Mouse (Mus musculus): Measurements from ENCODE around the gene Sod1. TPM values are rescaled to one million over a fixed set of nuclear protein-coding genes. Genes with fewer than 3 reads are reported as not detected.

Gene Sod1
- total and polyA plus RNA-seq, 3 experiments = 532 to 1,226 (median 634) TPM

DNA sequence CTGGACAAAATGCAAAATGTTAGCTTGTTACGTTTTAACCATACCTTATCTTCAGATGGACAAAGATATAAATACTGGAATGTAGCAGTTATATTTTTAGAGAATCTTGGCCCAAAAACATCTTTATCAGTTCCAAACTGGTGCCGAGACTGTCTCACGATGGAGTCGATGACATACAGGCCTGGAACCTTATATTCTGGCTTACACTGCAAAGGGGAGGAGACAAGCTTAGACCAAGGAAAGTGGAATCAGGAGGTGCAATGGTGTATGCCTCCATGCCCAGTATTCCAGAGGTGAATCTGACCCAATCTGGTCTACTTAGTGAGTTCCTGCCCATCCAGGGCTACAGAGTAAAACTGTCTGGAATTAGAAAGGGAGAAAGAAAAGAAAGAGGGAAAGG, 39.5 kb downstream of the Sod1 start:
- H3K27ac ChIP-seq (ENCODE audit: insufficient read depth, low read depth) = no peak overlapping the region
- in situ Hi-C loops (cut with MboI; ENCODE audit: low pct_ligation_motif_present, low pct_unique_long_range_greater_than_20kb, low sequenced_read_pairs) (no loop called here), dilution Hi-C loops (cut with MboI; ENCODE audit: extremely low pct_ligation_motif_present, extremely low pct_unique_long_range_greater_than_20kb, low sequenced_read_pairs) (no loop called here)
- TF ChIP-seq HCFC1 (IDR thresholded peaks at IDR 0.05; ENCODE audit: low read depth, low read length) (no peak), TBP (conservative IDR thresholded peaks at IDR 0.05; ENCODE audit: low read depth, low read length) (no peak), E2F4 (IDR thresholded peaks at IDR 0.05; ENCODE audit: insufficient replicate concordance, low read depth, low read length) (no peak), CHD1 (IDR thresholded peaks at IDR 0.05; ENCODE audit: low read depth, low read length) (no peak)
- H3K4me3 ChIP-seq (replicated peaks in 1 of 3; ENCODE audit: low read depth in 2 of 3, low read length in 2 of 3, poor library complexity in 1 of 3) = no peak overlapping the region
- DNase-seq (ENCODE audit: extremely low read depth) = no peak
- H3K36me3 ChIP-seq (replicated peaks in 1 of 2; ENCODE audit: control insufficient read depth in 1 of 2, insufficient read depth in 1 of 2, low read length in 1 of 2) = peaks cover 42 to 79% of the 10 kb centered on the region in 2 experiments
- no peak overlapping the region for H3K9ac ChIP-seq (ENCODE audit: insufficient read depth, low read depth)
- H3K4me1 ChIP-seq (ENCODE audit: control insufficient read depth in 1 of 2, insufficient read depth in 2 of 2) = peaks cover 2 to 12% of the 10 kb centered on the region in 2 experiments
- peaks cover 9% of the 10 kb centered on the region for H3K79me2 ChIP-seq (replicated peaks; ENCODE audit: control insufficient read depth, extremely low read depth, insufficient read depth, poor library complexity, severe bottlenecking)
- no peaks in the 10 kb centered on the region for H3K27me3 ChIP-seq (replicated peaks)
- no peak overlapping the region for H3K4me2 ChIP-seq (ENCODE audit: insufficient read depth, low read depth, poor library complexity, severe bottlenecking)
- no peaks in the 10 kb centered on the region for H3K9me3 ChIP-seq (replicated peaks; ENCODE audit: low read length)

DNA sequence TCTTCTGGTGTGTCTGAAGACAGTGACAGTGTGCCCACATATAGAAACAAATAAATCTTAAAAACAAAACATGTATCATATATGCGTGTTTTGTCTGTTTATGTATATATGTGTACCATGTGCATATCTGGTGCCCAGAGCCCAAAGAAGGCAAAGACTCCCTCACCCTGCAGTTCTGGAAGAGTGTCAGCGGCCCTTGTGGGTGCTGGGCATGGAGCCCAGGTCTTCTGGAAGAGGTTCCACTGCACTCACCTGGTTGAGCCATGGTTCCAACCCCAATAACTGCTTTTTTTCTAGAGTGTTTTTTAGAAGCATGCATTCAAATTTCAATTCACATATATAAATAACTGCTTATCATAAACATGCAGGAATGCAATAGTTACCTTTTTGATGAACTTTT, 41.2 kb downstream of the Sod1 start:
- Histone ChIP-seq H3K27ac (ENCODE audit: insufficient read depth, low read depth) (no peak overlapping the region), H3K4me2 (ENCODE audit: insufficient read depth, low read depth, poor library complexity, severe bottlenecking) (no peak overlapping the region), H3K36me3 (replicated peaks in 1 of 2; ENCODE audit: control insufficient read depth in 1 of 2, insufficient read depth in 1 of 2, low read length in 1 of 2) (peaks cover 33 to 76% of the 10 kb centered on the region in 2 experiments), H3K9me3 (replicated peaks; ENCODE audit: low read length) (no peaks in the 10 kb centered on the region), H3K4me3 (replicated peaks in 1 of 3; ENCODE audit: low read depth in 2 of 3, low read length in 2 of 3, poor library complexity in 1 of 3) (no peak overlapping the region), H3K4me1 (ENCODE audit: control insufficient read depth in 1 of 2, insufficient read depth in 2 of 2) (peaks cover 2 to 21% of the 10 kb centered on the region in 2 experiments), H3K79me2 (replicated peaks; ENCODE audit: control insufficient read depth, extremely low read depth, insufficient read depth, poor library complexity, severe bottlenecking) (peaks cover 22% of the 10 kb centered on the region), H3K9ac (ENCODE audit: insufficient read depth, low read depth) (no peak overlapping the region), H3K27me3 (replicated peaks) (no peaks in the 10 kb centered on the region)
- in situ Hi-C loops (cut with MboI; ENCODE audit: low pct_ligation_motif_present, low pct_unique_long_range_greater_than_20kb, low sequenced_read_pairs) (no loop called here), dilution Hi-C loops (cut with MboI; ENCODE audit: extremely low pct_ligation_motif_present, extremely low pct_unique_long_range_greater_than_20kb, low sequenced_read_pairs) (no loop called here)
- TF ChIP-seq JUN (IDR thresholded peaks at IDR 0.05; ENCODE audit: insufficient read depth, low read depth, low read length) (no peak), JUND (conservative IDR thresholded peaks at IDR 0.05; ENCODE audit: low read depth, low read length) (no peak), UBTF (IDR thresholded peaks at IDR 0.05; ENCODE audit: low read depth, low read length) (no peak), HCFC1 (IDR thresholded peaks at IDR 0.05; ENCODE audit: low read depth, low read length) (no peak), E2F4 (IDR thresholded peaks at IDR 0.05; ENCODE audit: insufficient replicate concordance, low read depth, low read length) (no peak), MAX (IDR thresholded peaks at IDR 0.05; ENCODE audit: low read length) (no peak), TCF12 (IDR thresholded peaks at IDR 0.05; ENCODE audit: low read depth, low read length) (no peak), CHD2 (IDR thresholded peaks at IDR 0.05; ENCODE audit: low read length) (no peak), MYC (IDR thresholded peaks at IDR 0.05; ENCODE audit: low read depth, low read length) (no peak), MAZ (IDR thresholded peaks at IDR 0.05; ENCODE audit: low read depth, low read length) (no peak), POLR2A (IDR thresholded peaks at IDR 0.05; ENCODE audit: low read depth, low read length) (no peak), ZMIZ1 (IDR thresholded peaks at IDR 0.05; ENCODE audit: low read depth, low read length) (no peak)
- DNase-seq (ENCODE audit: extremely low read depth) = no peak

DNA sequence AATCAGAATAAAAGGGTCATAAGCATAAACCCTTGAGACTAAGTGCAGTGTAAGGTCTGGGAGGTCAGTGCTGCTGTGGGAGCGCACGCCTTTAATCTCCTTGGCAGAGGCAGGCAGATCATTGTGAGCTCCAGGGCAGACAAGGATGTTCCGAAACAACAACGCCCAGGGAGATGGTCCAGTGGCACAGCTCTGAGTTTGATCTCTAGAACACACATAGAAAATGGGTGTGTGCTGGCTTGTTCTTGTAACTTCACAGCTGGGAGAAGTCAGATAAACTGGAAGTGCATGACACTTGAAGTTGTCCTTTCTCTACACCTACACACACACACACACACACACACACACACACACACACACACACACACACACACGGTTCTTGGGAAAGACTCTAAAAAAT, 43.5 kb downstream of the Sod1 start:
- TF ChIP-seq POLR2AphosphoS2 (IDR thresholded peaks at IDR 0.05; ENCODE audit: low read depth, low read length) = no peak
- no peak for TF ChIP-seq BHLHE40 (IDR thresholded peaks at IDR 0.05; ENCODE audit: low read depth, low read length)
- TF ChIP-seq IRF4 (IDR thresholded peaks at IDR 0.05; ENCODE audit: low read depth, low read length) = no peak
- no peak for TF ChIP-seq ZKSCAN1 (IDR thresholded peaks at IDR 0.05; ENCODE audit: borderline replicate concordance, low read depth, low read length)
- TF ChIP-seq MXI1 (IDR thresholded peaks at IDR 0.05; ENCODE audit: low read depth, low read length) = no peak
- no peak for TF ChIP-seq MAZ (IDR thresholded peaks at IDR 0.05; ENCODE audit: low read depth, low read length)
- no peak for TF ChIP-seq USF2 (conservative IDR thresholded peaks at IDR 0.05; ENCODE audit: low read depth, low read length)
- no peak for TF ChIP-seq MAFK (IDR thresholded peaks at IDR 0.05; ENCODE audit: insufficient replicate concordance, low read length)
- TF ChIP-seq HCFC1 (IDR thresholded peaks at IDR 0.05; ENCODE audit: low read depth, low read length) = no peak
- no peak for TF ChIP-seq GABPA (IDR thresholded peaks at IDR 0.05; ENCODE audit: insufficient replicate concordance, low read depth, low read length)
- TF ChIP-seq TBP (conservative IDR thresholded peaks at IDR 0.05; ENCODE audit: low read depth, low read length) = no peak
- no peak for TF ChIP-seq ZNF384 (IDR thresholded peaks at IDR 0.05; ENCODE audit: low read depth, low read length)
- no peak for TF ChIP-seq EP300 (IDR thresholded peaks at IDR 0.05; ENCODE audit: low read length)
- TF ChIP-seq ZMIZ1 (IDR thresholded peaks at IDR 0.05; ENCODE audit: low read depth, low read length) = no peak
- no peak for TF ChIP-seq ZC3H11A (IDR thresholded peaks at IDR 0.05; ENCODE audit: low read depth, low read length)
- TF ChIP-seq ELF1 (IDR thresholded peaks at IDR 0.05; ENCODE audit: low read depth, low read length) = no peak
- Histone ChIP-seq H3K9me3 (replicated peaks; ENCODE audit: low read length) (no peaks in the 10 kb centered on the region), H3K9ac (ENCODE audit: insufficient read depth, low read depth) (no peak overlapping the region), H3K36me3 (replicated peaks in 1 of 2; ENCODE audit: control insufficient read depth in 1 of 2, insufficient read depth in 1 of 2, low read length in 1 of 2) (peaks cover 19 to 65% of the 10 kb centered on the region in 2 experiments), H3K4me2 (ENCODE audit: insufficient read depth, low read depth, poor library complexity, severe bottlenecking) (no peak overlapping the region), H3K4me3 (replicated peaks in 1 of 3; ENCODE audit: low read depth in 2 of 3, low read length in 2 of 3, poor library complexity in 1 of 3) (no peak overlapping the region), H3K4me1 (ENCODE audit: control insufficient read depth in 1 of 2, insufficient read depth in 2 of 2) (peaks cover 2 to 27% of the 10 kb centered on the region in 2 experiments), H3K27me3 (replicated peaks) (no peaks in the 10 kb centered on the region), H3K27ac (ENCODE audit: insufficient read depth, low read depth) (no peak overlapping the region), H3K79me2 (replicated peaks; ENCODE audit: control insufficient read depth, extremely low read depth, insufficient read depth, poor library complexity, severe bottlenecking) (peaks cover 39% of the 10 kb centered on the region)
- dilution Hi-C loops (cut with MboI; ENCODE audit: extremely low pct_ligation_motif_present, extremely low pct_unique_long_range_greater_than_20kb, low sequenced_read_pairs) = no loop called here
- in situ Hi-C loops (cut with MboI; ENCODE audit: low pct_ligation_motif_present, low pct_unique_long_range_greater_than_20kb, low sequenced_read_pairs) = no loop called here
- no peak for DNase-seq (ENCODE audit: extremely low read depth)
